Mouse (Mus musculus): ENCODE results near the gene Tdp1. TPM values are rescaled to one million over a fixed set of nuclear protein-coding genes. Genes with fewer than 3 reads are reported as not detected.

The Tdp1 gene
- total RNA-seq (2022) = 10 to 100 TPM; 18.0 to 27.7 (median 22.2) TPM

DNA sequence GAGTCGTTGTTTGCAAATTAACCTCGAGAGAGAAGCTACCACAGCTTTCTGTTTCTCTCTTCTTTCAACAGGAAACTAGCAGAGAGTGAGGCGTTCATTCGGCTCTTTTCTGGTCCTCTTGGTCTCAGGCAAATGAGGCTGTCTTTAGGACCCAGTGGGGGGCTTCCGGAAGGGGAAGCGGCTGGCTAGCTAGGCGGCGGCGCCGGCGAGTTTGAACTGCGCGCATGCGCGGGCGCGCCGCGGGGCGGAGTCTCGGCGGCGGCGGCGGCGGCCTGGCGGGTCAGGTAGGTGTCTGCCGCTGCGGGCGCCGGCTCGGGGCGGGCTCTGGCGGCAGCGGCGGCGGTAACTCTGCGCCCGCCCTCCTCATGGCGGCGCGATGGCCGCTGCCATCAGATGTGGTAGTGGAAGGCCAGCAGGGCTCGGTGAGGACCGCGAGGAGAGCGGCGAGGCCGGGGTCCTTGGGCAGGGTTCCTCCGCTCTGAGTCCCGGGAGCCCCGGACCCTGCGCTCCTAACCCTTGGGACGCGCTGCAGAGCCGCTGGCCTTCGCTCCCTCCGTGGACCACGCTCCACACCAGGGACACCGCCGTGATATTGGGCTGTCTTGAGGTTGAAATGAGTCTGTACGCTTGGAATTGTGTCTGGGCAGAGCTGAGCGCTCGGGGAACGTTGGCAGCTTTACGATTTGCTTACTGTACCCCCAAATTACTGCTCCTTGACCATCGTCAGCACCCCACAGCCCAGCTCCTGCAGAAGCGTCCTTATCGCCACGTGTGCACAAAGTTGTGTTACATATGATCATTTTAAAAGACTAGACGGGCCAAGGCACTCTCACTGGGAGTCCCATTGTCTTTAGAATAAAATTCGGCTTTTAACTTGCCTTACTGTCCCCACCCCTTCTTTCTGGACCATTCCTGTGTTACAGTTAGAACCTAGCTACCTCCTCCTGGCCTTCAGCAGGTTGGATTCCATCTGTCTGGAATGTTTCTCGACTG lies at the start of gene Tdp1, which contains the start of gene Efcab11:
Gene Tdp1, plus strand, starts transcription at position 249 of the 993 bp plus-strand sequence.
Gene Efcab11, minus strand, starts transcription at position 171 of the 993 bp plus-strand sequence.
- DNase-seq (ENCODE audit: low spot score in 2 of 2) = peak; percentile 76 to 85

DNA sequence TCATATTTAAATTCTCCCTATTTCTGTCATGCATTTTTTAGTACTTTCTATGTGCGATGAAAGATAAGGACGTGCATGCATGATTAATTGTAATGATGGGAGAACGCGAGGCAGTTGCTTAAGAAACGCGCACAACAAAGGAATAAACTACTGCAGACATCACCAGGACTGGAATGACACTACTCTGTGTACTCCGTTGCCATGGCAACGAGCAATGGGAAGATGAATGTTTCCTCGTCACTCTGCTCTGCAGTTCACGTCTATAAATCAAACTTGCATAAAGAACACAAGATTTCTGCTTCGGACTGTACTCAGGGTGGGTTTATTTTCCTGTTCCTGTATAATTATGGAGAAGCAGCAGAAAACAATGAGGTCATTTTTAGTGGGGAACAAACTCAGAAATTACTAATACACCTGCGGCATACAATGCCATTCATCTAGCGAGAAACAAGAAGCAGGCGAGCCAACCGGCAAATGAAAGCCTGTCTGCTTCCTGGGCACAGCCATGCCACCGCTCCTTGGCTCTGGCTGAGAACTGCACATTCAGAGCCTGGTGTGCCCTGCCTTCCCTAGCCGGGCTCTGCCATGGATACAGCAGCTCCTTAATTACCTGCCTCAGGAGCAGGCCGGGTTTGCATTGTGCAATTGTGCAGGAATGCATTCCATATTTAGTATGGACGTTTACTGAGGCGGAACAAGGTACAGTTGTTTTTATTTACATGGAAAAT lies 47.7 kb upstream of the Tdp1 start:
- DNase-seq (ENCODE audit: low spot score in 2 of 2) = peak in 1 of 2 experiments; percentile 31

DNA sequence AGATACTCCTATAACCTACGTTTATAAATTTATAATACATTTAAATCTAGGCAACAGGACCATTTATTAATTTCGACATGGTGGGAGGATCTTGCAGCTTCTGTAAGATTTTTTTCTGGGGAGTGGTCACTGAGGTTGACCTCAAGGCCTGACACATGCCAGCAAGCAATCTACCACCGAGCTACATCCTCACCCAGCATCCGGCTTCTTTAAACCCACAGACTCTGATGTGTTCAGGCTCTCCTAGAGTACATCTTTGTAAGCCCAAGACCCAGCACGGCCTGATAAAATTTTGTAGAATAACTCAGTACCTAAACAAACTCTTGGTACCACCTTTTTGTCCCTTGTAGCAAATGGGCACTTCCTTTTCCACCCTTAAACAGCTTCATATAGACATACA lies 46.8 kb upstream of the Tdp1 start:
- no peak for DNase-seq (ENCODE audit: low spot score in 2 of 2)

DNA sequence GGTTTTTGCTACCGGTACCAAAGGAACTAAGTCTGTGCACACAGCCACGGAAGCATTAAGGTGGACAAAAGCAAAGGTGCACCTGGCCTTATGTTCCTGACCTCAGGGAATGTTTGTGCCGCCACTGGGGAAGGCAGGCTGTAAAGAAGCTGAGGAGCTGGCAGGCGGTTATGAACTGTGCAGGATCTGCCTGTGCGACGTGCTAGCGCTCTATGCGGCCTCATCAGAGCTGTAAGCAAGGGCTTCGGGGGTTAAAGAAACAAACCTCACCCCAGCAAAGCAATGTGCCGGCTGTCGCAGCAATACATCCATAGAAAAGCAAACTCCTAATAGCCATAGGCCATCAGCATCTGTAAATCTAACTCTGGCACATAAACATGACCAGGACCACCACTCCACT lies 46.2 kb upstream of the Tdp1 start:
- DNase-seq (ENCODE audit: low spot score in 2 of 2) = no peak

DNA sequence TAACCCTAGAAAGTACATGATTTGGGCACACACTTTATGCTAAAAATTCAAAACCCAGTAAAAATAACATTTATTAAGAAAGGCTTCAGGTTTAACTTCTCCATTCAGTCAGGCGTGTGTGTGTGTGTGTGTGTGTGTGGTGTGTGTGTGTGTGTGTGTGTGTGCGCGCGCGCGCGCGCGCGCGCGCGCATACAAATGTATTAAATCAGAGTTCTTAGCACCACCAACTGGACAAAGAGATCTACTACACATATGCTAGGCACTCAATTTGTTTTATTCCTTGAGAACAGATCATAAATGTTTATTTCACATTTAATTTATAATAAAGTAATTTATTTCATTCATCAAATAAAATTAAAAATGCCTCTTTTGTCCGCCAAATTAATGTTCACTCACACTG lies 45.6 kb upstream of the Tdp1 start:
- no peak for DNase-seq (ENCODE audit: low spot score in 2 of 2)

DNA sequence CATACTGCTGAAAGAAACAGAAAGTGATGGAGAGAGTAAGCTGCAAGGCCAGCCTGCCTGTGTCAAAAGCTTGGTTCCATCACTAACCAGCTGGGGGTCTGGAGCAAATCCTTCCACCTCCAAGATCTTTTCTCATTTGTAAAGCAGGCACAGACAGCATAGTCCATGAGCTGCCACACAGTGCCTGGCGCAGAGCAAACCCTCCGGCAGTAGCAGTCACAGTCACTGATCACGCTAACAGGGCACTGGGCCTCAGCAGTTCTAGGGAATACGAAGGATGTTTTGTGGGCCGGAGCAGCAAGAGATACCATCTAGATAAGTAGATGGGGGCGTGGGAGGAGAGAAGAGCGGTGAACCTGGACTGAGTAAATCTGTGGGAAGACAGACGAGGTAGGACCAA lies 39.4 kb upstream of the Tdp1 start:
- no peak for DNase-seq (ENCODE audit: low spot score in 2 of 2)

DNA sequence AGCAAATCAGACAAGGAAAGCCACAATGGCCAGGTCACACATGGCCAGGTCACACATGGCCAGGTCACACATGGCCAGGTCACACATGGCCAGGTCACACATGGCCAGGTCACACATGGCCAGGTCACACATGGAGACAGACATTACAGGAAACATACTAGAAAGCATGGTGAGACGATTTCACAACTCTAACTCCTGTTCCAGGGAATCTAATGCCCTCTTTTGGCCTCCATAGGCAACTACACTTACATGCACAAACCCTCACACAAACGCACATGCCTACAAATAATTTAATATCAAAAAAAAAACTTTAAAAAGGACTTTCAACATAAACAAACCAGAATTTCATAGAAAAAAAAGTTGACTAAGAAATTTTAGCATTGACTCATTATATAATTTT lies 34.3 kb upstream of the Tdp1 start:
- no peak for DNase-seq (ENCODE audit: low spot score in 2 of 2)

DNA sequence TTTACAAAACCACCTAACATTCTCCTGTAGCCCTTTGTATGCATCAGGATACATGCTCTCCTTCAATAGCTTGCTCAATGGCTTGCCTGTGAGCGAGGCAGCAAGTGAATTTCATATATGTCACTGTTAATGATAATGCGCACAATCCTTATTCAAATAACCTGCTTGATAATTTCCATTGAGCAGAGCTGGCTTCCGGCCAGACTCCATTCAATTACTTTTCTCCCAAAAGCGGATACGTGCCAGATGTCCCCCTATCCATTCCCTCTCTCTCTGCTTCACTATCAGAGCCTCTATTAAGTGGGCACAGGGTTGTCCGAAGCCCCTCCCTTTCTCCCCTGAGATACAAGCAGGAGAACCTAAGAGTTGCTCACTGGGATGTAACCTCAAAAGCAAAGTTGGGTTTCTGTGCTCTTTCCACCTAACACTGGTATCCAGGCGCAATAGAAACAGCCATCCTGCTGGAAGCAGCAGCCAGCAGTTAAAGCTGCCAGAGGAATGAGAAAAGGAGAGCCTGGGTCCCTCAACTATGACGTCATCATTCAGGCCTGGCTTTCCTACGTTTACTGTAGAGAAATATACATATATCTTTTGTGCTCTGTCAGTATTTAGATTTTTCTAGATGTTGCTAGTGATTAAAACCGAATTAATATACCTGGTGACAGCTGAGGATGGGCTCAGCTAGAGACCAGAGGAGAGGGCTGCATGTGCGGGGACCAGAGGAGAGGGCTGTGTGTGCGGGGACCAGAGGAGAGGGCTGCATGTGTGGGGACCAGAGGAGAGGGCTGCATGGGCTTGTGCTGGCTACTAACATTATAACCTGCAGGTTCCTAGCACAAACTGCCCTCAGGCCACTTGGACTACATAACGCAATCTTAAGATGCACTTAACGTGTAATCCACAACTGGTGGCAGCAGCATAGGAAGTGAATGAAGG lies 30.7 kb upstream of the Tdp1 start:
- no peak for DNase-seq (ENCODE audit: low spot score in 2 of 2)

DNA sequence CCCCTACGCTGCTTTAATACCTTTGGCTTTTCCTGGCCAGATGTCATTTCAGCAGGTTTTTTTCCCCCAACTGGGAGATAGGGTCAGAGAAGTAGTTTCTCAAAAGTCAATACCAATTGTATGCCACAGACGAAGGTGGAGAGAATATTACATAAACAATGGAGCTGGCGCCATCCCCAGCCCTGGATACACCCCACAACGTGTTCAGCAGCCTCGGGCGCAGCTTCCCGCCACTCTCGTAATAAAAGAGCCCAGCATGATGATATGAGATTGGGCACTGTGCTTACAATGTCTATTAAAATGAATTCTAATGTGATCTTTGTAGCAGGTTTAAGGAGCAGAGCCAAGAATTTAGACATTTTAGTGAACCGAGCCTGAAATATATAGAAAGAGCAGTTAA lies 28.3 kb upstream of the Tdp1 start:
- no peak for DNase-seq (ENCODE audit: low spot score in 2 of 2)

DNA sequence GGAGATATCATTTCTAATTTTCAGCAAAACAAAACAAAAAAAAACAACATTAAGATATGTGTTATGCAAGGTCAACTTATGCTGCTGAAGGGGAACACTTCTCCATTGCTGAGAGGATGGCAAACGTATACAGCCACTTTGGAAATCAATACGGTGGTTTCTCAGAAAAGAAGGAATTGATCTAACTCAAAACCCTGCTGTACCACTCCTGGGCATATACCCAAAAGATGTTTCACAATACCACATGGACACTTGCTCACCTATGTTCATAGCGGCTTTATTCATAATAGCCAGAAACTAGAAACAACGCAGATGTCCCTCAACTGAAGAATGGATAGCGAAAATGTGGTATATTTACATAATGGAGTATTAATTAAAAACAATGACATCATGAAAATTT lies 25.7 kb upstream of the Tdp1 start:
- no peak for DNase-seq (ENCODE audit: low spot score in 2 of 2)

DNA sequence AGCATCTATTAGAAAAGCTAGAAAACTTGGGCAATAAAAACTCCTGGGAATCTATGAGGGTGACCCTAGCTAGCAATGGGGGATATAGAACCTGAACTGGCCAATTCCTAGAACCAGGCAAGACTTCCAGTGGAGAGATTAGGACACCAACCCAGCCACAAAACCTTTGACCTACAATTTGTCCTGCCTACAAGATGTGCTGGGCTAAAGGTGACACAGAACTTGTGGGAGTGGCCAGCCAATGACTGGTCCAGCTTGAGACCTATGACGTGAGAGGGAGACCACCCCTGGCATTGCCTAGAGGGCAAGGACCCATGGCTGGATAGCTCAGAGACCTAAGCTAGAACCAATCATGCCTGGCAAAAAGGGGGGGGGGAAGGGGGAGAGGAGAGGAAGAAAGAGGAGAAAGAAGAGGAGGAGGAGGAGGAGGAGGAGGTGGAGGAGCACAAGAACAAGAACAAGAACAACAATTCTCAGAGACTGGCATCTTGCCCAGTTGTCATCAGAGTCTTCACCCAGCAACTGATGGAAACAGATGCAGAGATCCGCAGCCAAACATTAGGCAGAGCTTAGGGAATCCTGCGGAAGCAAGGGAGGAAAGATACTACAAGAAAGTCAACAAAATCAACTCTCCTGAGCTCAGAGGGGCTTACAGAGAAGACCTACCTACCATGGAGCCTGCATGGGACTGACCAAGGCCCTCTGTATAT lies 24.8 kb upstream of the Tdp1 start:
- no peak for DNase-seq (ENCODE audit: low spot score in 2 of 2)

DNA sequence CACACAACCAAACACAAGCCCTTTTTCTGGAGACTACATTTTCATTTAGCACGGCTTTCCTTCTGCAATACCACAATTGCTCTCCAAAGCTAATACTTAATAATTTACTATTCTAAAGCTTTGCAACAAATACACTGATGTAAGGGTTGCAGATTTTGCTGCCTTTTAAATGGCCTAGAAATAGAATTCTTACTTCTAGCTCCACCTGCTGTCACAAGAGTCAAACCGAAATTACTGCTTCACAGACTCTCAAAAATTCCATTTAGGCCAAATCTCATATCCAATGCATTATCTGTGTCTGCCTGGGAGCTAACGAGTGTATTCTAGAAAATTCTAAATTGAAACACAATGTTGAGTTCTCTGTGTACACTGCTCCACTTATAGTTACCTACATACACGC lies 23.3 kb upstream of the Tdp1 start:
- DNase-seq (ENCODE audit: low spot score in 2 of 2) = no peak

DNA sequence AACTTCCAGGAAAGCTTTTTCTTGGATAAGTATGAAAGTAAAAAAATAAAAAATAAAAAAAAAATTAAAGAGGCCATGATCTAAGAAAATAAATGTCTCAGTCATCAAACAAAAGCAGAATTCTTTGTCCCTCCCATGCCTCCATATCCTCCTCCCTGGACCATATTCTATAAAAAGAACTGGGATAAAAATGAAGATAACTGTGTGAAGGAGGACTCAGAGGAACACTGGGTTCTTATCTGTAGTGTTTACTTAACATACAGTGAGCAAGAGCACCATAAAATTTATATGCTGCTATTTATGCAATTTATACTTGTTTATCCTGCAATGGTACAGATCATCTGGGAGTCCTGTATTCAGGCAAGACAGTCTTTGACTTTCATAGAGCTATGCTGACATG lies 19.7 kb upstream of the Tdp1 start:
- no peak for DNase-seq (ENCODE audit: low spot score in 2 of 2)

DNA sequence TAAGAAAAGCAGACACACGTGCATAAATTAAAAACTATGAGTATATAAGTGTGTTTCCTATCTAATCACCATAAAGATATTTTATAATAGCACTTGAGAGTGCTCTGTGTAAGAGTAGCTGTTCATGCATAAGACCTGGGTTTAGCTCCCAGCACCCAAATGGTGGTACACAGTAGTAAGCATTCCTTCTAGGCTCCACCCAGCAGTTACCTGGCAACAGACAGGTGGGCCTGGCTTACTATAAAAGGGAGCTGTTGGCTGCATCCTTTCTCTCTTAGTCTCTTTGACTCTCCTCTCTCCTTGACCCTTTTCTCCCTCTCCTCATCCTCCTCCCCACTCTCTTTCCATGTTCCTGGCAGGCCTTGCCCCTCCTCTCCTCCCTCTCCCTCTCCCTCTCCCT lies 15.5 kb upstream of the Tdp1 start:
- DNase-seq (ENCODE audit: low spot score in 2 of 2) = no peak

DNA sequence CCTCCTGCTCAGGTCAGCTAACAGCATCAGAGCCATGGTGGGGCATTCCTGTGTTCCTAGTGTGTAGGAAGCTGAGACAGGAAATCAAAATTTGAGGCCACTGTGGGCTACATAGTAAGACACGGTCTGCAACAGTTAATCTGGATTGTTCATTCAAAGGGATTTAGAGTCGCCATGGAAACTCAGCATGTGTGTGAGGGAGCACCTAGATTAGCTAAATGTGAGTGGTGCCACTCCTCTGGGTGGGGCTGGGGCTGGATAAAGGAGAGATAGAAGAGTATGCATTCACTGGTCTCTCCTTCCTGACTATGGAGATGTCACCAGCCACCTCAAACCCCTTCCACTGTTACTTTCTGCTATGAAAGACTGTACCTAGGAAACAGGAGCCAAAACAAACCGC lies 10.9 kb upstream of the Tdp1 start:
- no peak for DNase-seq (ENCODE audit: low spot score in 2 of 2)

DNA sequence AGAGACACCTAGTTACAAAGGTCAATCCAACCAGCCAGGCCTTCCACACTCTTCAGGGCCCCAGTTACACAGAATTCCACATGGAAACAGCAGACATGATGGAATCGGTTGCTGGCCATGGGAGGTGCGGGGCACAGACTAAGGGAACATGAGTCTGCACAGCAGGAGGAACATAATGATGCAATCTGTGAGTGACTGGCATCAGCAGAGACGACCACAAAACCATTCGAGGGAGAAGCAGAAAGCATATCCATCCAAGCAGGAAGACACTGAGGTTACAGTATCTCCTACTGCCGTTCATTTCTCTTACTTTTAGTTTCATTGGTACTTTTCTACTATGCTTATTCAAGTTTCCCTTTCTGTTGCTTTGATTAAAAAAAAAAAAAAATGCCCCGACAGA lies 9.7 kb upstream of the Tdp1 start:
- DNase-seq (ENCODE audit: low spot score in 2 of 2) = no peak

DNA sequence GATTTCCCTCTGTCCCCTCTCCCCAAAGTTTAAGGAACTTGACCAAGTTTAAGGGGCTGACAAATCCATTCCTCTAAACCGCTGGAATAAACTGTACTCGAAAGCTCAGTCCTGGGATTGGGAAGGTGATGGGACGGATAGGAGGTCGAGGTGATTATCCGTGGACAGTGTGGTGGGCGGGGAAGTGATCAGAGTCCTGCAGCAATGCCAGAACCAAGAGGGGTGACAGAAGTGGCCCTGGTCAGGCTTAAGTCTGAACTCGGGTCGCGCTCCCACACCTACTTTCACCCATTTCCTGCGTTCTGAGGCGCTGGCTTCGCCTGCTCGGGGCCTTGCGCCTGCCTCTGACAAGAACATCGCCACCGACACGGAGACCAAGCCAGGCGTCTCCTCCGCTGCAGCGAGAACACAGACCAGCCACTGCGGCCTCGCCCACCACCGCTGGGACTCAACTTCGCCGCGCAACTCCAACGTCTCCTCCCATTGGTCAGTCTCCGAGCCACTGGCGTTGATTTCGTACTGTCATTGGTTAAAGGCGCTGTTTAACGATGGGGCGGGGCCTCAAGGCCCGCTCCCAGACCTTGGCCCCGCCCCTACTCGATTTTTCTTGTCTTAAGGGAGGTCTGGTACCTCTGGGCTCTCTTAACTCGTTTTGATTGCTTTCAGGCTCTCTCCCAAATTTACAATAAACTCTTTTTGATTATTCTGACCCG lies 1.2 kb upstream of the Tdp1 start:
- peak; percentile 59 to 78 for DNase-seq (ENCODE audit: low spot score in 2 of 2)

DNA sequence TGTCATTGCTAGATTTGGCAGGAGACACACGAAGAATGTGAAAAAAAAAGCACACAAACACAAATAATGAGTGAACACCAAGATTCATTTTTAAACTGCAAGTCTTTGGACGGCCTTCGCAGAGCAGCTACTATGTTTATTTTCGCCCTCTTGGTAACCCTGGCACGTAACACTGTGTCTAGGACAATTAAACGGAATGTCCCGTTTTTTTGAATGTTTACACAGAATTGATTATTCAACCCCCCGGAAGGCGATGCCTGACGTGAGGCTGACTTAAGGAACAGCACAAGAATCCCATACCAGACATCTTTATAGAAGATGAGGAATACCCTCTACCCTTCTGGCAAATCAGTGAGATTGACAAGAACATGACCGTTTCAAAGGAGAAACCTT lies 608 bp upstream of the Tdp1 start:
- DNase-seq (ENCODE audit: low spot score in 2 of 2) = no peak

DNA sequence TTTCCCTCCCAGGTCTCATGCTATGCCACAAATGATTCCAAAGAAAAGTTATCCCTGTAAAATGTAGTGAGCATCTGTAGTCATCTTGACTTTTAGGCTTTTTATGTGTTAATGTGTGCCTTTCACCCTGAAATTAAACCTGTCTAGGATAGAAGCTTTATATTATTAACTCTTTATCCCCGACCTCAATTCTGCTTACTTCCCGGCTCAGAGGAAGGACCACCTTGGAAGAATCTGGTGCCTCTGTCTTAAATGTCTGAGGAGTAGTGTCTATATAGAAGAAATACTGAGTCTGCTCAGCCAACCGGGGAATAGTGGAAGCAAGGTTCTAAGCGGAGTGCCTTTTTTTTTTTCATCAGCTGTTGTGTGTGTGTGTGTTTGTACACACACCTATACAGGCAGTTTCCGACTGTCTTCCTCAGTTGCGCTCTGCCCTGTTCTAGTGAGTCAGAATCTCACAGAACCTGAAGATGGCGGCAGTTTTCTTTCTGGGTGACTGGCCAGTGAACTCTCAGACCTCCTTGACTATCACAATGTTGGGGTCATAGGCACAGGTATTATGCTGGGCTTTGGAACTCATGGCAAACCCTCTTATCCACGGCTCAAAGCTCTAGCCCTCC lies 1.1 kb downstream of the Tdp1 start:
- no peak for DNase-seq (ENCODE audit: low spot score in 2 of 2)

DNA sequence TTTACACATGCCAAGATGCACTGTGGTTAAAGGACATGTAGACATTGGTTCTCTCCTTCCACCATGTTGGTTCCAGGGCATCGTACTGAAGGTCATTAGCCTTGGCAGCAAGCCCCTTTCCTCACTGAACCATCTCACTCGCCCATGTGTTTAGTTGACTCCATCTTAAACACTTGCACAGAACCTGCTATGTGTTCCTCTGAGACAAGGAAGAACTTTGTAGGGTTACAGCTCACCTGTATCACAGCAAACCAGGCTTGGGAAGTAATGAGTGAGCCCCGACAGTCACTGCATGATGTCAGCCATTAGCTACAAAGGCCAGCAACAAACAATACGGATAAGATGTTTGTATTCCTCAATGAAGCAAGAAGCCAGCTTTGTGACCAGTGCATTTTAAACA lies 13.5 kb downstream of the Tdp1 start:
- no peak for DNase-seq (ENCODE audit: low spot score in 2 of 2)
